8 mouse cellular contexts compared by ENCODE assay signal in genomic region chr8:122610612-122611277, GRCm38 (mm10). TPM values are rescaled to one million over a fixed set of nuclear protein-coding genes. Genes with fewer than 3 reads are reported as not detected.
DNase-seq lines count a peak whose midpoint lies in the region; ATAC-seq and TF ChIP-seq lines count a peak whose summit lies in the region.

No protein-coding gene starts in this region.

- WGBS in hindbrain, embryonic 14.5 days: 2% methylated on average over 20 of the region's 20 CpGs
- WGBS in midbrain, embryonic 10.5 days: 5% methylated on average over 20 of the region's 20 CpGs

- H3K4me2 ChIP-seq in hindbrain, embryonic 14.5 days (replicated peaks): peak overlapping the region; percentile 85

- intact Hi-C loops in left cerebral cortex, adult 2 months (cut with DNase I): loop anchor here (2.0 to 5.0 kb wide), 3 partner anchors 34 to 110 kb away; partner anchors contain the start of genes Aprt and Cdt1
- intact Hi-C loops in gastrocnemius, postnatal 14 days (cut with DNase I; ENCODE audit: low total_unique reads): no loop called here

- H3K36me3 ChIP-seq in hindbrain, embryonic 14.5 days (replicated peaks; ENCODE audit: control insufficient read depth, insufficient read depth): peaks cover 10% of the 10 kb centered on the region
- H3K36me3 ChIP-seq in midbrain, embryonic 10.5 days: 0 out of 2 replicates have a peak, but pooled peaks cover 14% of the 10 kb centered on the region

- H3K27me3 ChIP-seq in hindbrain, embryonic 14.5 days (ENCODE audit: control insufficient read depth, insufficient read depth, low read length): no peaks in the 10 kb centered on the region
- H3K27me3 ChIP-seq in midbrain, embryonic 10.5 days (ENCODE audit: low read depth, poor library complexity, severe bottlenecking): no peaks in the 10 kb centered on the region

- DNase-seq in left cerebral cortex, adult 2 months (ENCODE audit: extremely low spot score in 1 of 2, low spot score in 2 of 2): no peak
- no peak for DNase-seq in left cerebral cortex, adult 18-20 months (ENCODE audit: low spot score in 2 of 2)
- DNase-seq in brain, adult 2 months (ENCODE audit: low read depth, low spot score): peak; percentile 37
- DNase-seq in hindbrain, embryonic 14.5 days (ENCODE audit: low spot score): no peak
- DNase-seq in midbrain, embryonic 10.5 days (ENCODE audit: low spot score): no peak
- DNase-seq in left cerebral cortex, adult 8-10 months (ENCODE audit: low spot score in 2 of 2): no peak
- DNase-seq in gastrocnemius, postnatal 14 days: no peak
- no peak for DNase-seq in gastrocnemius, postnatal 10 days

- peak overlapping the region; percentile 72 for H3K9ac ChIP-seq in hindbrain, embryonic 14.5 days

- H3K9me3 ChIP-seq in hindbrain, embryonic 14.5 days (ENCODE audit: control insufficient read depth, low read length): no peaks in the 10 kb centered on the region
- no peaks in the 10 kb centered on the region for H3K9me3 ChIP-seq in midbrain, embryonic 10.5 days (replicated peaks)

- no peak for TF ChIP-seq CTCF in left cerebral cortex, adult 2 months (IDR thresholded peaks at IDR 0.05)

- H3K4me1 ChIP-seq in hindbrain, embryonic 14.5 days (replicated peaks; ENCODE audit: control insufficient read depth, insufficient read depth, low read length): peaks cover 17% of the 10 kb centered on the region
- peaks cover 24% of the 10 kb centered on the region for H3K4me1 ChIP-seq in midbrain, embryonic 10.5 days

- 0 out of 2 replicates have a peak, but pooled peaks have one; percentile 7 for ATAC-seq in hindbrain, embryonic 14.5 days (ENCODE audit: low FRiP score)

- peak overlapping the region; percentile 72 for H3K4me3 ChIP-seq in left cerebral cortex, adult 2 months
- peak overlapping the region; percentile 72 for H3K4me3 ChIP-seq in hindbrain, embryonic 14.5 days (replicated peaks; ENCODE audit: low read length)
- peak overlapping the region; percentile 80 for H3K4me3 ChIP-seq in midbrain, embryonic 10.5 days

- peak overlapping the region; percentile 82 for H3K27ac ChIP-seq in left cerebral cortex, adult 2 months
- peak overlapping the region; percentile 78 for H3K27ac ChIP-seq in hindbrain, embryonic 14.5 days
- peak overlapping the region; percentile 89 for H3K27ac ChIP-seq in midbrain, embryonic 10.5 days (replicated peaks)

RNA-seq across cellular contexts. Expression of gene Galns, which starts 0.5 kb away (rescaled TPM):
- total RNA-seq in left cerebral cortex, adult 2 months (2021): 1 to 10 TPM; 8.1 to 8.3 TPM
- 1 to 10 TPM; 8.1 to 8.3 TPM for total RNA-seq in left cerebral cortex, adult 18-20 months (2021)
- 5.8 and 6.0 TPM in 2 replicates for polyA plus RNA-seq in hindbrain, embryonic 14.5 days (2014; fragmentation: Nextera tagmentation; extraction: Ambion mirVana)
- polyA plus RNA-seq in midbrain, embryonic 10.5 days (2016; fragmentation: Nextera tagmentation; extraction: Ambion mirVana): 6.6 and 7.7 TPM in 2 replicates
- total RNA-seq in left cerebral cortex, adult 8-10 months (2022): 10 to 100 TPM in 3 of 4 experiments, 1 to 10 TPM in 1; 9.3 to 11.5 (median 10.9) TPM
- total RNA-seq in gastrocnemius, postnatal 14 days (2021): 1 to 10 TPM; 2.9 to 3.6 TPM
- total RNA-seq in gastrocnemius, postnatal 10 days (2021): 1 to 10 TPM; 4.5 to 7.4 TPM

RNA-seq across cellular contexts. Expression of gene Trappc2l, which starts 0.7 kb away (rescaled TPM):
- total RNA-seq in left cerebral cortex, adult 2 months (2021): 10 to 100 TPM; 69.8 to 80.3 TPM
- total RNA-seq in left cerebral cortex, adult 18-20 months (2021): 10 to 100 TPM; 79.6 to 86.0 TPM
- 118 and 130 TPM in 2 replicates for polyA plus RNA-seq in hindbrain, embryonic 14.5 days (2014; fragmentation: Nextera tagmentation; extraction: Ambion mirVana)
- polyA plus RNA-seq in midbrain, embryonic 10.5 days (2016; fragmentation: Nextera tagmentation; extraction: Ambion mirVana): 51.0 and 61.2 TPM in 2 replicates
- total RNA-seq in left cerebral cortex, adult 8-10 months (2022): 10 to 100 TPM; 73.8 to 84.5 (median 76.0) TPM
- total RNA-seq in gastrocnemius, postnatal 14 days (2021): 10 to 100 TPM; 47.5 TPM
- 10 to 100 TPM; 52.7 to 52.8 TPM for total RNA-seq in gastrocnemius, postnatal 10 days (2021)

RNA-seq across cellular contexts. Expression of gene Pabpn1l, which starts 11.8 kb away (rescaled TPM):
- total RNA-seq in left cerebral cortex, adult 2 months (2021): not detected
- not detected for total RNA-seq in left cerebral cortex, adult 18-20 months (2021)
- not detected in 2 replicates for polyA plus RNA-seq in hindbrain, embryonic 14.5 days (2014; fragmentation: Nextera tagmentation; extraction: Ambion mirVana)
- not detected in 2 replicates for polyA plus RNA-seq in midbrain, embryonic 10.5 days (2016; fragmentation: Nextera tagmentation; extraction: Ambion mirVana)
- not detected for total RNA-seq in left cerebral cortex, adult 8-10 months (2022)
- not detected for total RNA-seq in gastrocnemius, postnatal 14 days (2021)
- total RNA-seq in gastrocnemius, postnatal 10 days (2021): not detected

RNA-seq across cellular contexts. Expression of gene Aprt, which starts 34.0 kb away (rescaled TPM):
- total RNA-seq in left cerebral cortex, adult 2 months (2021): 10 to 100 TPM; 52.8 to 56.0 TPM
- 10 to 100 TPM; 48.4 to 52.0 TPM for total RNA-seq in left cerebral cortex, adult 18-20 months (2021)
- polyA plus RNA-seq in hindbrain, embryonic 14.5 days (2014; fragmentation: Nextera tagmentation; extraction: Ambion mirVana): 183 and 187 TPM in 2 replicates
- 241 and 278 TPM in 2 replicates for polyA plus RNA-seq in midbrain, embryonic 10.5 days (2016; fragmentation: Nextera tagmentation; extraction: Ambion mirVana)
- 10 to 100 TPM; 52.8 to 60.2 (median 57.6) TPM for total RNA-seq in left cerebral cortex, adult 8-10 months (2022)
- total RNA-seq in gastrocnemius, postnatal 14 days (2021): 10 to 100 TPM; 40.1 to 44.1 TPM
- total RNA-seq in gastrocnemius, postnatal 10 days (2021): 10 to 100 TPM; 41.4 to 45.2 TPM

RNA-seq across cellular contexts. Expression of gene Cdt1, which starts 42.9 kb away (rescaled TPM):
- total RNA-seq in left cerebral cortex, adult 2 months (2021): 1 to 10 TPM; 2.5 to 5.0 TPM
- total RNA-seq in left cerebral cortex, adult 18-20 months (2021): 1 to 10 TPM; 2.9 to 3.9 TPM
- polyA plus RNA-seq in hindbrain, embryonic 14.5 days (2014; fragmentation: Nextera tagmentation; extraction: Ambion mirVana): 6.2 and 8.1 TPM in 2 replicates
- polyA plus RNA-seq in midbrain, embryonic 10.5 days (2016; fragmentation: Nextera tagmentation; extraction: Ambion mirVana): 63.2 and 70.9 TPM in 2 replicates
- total RNA-seq in left cerebral cortex, adult 8-10 months (2022): 1 to 10 TPM; 4.1 to 5.0 (median 4.4) TPM
- total RNA-seq in gastrocnemius, postnatal 14 days (2021): 1 to 10 TPM; 1.8 to 3.0 TPM
- 1 to 10 TPM; 5.8 to 8.1 TPM for total RNA-seq in gastrocnemius, postnatal 10 days (2021)
